Mouse (Mus musculus) thymus, adult 2 months (tissue): ENCODE data around the gene Trat1. TPM values are rescaled to one million over a fixed set of nuclear protein-coding genes. Genes with fewer than 3 reads are reported as not detected.
A peak's percentile ranks its signal among the peaks of the same experiment; 100 is the strongest.

ENCODE experiments used
- DNase-seq: peaks from one replicate; pipeline ENCODE4 v3.0.0; 2021
- H3K27ac ChIP-seq: fragments of 200-500 bp; 2 replicates; pipeline ENCODE4 v1.5.1; 2012; ENCODE audit warnings: low read length, control low read depth; ENCODE audit not compliant: control insufficient read depth, insufficient read depth
- H3K27me3 ChIP-seq: fragments of 200-500 bp; 2 replicates; pipeline ENCODE4 v1.6.1; 2012; ENCODE audit warnings: mild to moderate bottlenecking, low read length, moderate library complexity, mixed read lengths; ENCODE audit not compliant: control insufficient read depth, insufficient read depth
- H3K36me3 ChIP-seq: fragments of 200-500 bp; 2 replicates; pipeline ENCODE4 v1.6.1; 2012; ENCODE audit warnings: mild to moderate bottlenecking, low read length, moderate library complexity; ENCODE audit not compliant: control insufficient read depth, insufficient read depth
- H3K4me1 ChIP-seq: fragments of 200-500 bp; replicated peaks from 2 replicates; pipeline ENCODE4 v1.6.1; 2012; ENCODE audit warnings: low read length; ENCODE audit not compliant: control insufficient read depth, insufficient read depth
- H3K4me3 ChIP-seq: fragments of 200-500 bp; 2 replicates; pipeline ENCODE4 v1.5.1; 2012; ENCODE audit warnings: mild to moderate bottlenecking, low read length, control low read depth, moderate library complexity; ENCODE audit not compliant: control insufficient read depth, insufficient read depth
- CTCF ChIP-seq: fragments of 200-500 bp; IDR thresholded peaks from 2 replicates; pipeline ENCODE4 v1.5.1; 2012; ENCODE audit warnings: mild to moderate bottlenecking, control low read depth, low read length, moderate library complexity, borderline replicate concordance; ENCODE audit not compliant: control insufficient read depth, poor library complexity, insufficient read depth; ENCODE audit errors: extremely low read depth
- POLR2A ChIP-seq: fragments of 200-500 bp; IDR thresholded peaks from 2 replicates; pipeline ENCODE4 v1.6.1; 2012; ENCODE audit warnings: mild to moderate bottlenecking, low read length, control low read depth, moderate library complexity; ENCODE audit not compliant: control insufficient read depth, poor library complexity, insufficient read depth; ENCODE audit errors: extremely low read depth
- WGBS: fragments of 180-500 bp; shearing (Covaris S2); methylation state at CpG from one replicate; pipeline ENCODE4 v1.1.7; 2018; 5-methylcytosine and 5-hydroxymethylcytosine counted together
- polyA plus RNA-seq: library from polyadenylated mRNA; depleted of rRNA; stranded (reverse); fragments of >200 nt; gene quantifications from 2 replicates; pipeline ENCODE4 v1.2.3, GENCODE M21; 2012; rRNA removed

The Trat1 gene
- polyA plus RNA-seq = 25.5 and 34.4 TPM in 2 replicates

GRCm38 (mm10) chr16:48771971-48772445, at the start of gene Trat1:
Gene Trat1 (minus strand): TSS chr16:48772021.
- H3K27ac ChIP-seq = peak within 1 kb of the TSS; percentile 81
- H3K4me1 ChIP-seq = peaks cover 6% of the 10 kb centered on the region
- no peaks in the 10 kb centered on the region for H3K36me3 ChIP-seq
- WGBS = 20% methylated on average over 3 of the region's 3 CpGs
- DNase-seq = no peak
- no peaks in the 10 kb centered on the region for H3K27me3 ChIP-seq
- TF ChIP-seq CTCF = no peak
- no peak within 1 kb of the TSS for H3K4me3 ChIP-seq

GRCm38 (mm10) chr16:48818524-48818923, 46.7 kb upstream of the Trat1 start:
- no peak overlapping the region for H3K27ac ChIP-seq
- no peaks in the 10 kb centered on the region for H3K36me3 ChIP-seq
- TF ChIP-seq CTCF (no peak), POLR2A (no peak)
- H3K27me3 ChIP-seq = no peaks in the 10 kb centered on the region
- H3K4me1 ChIP-seq = no peaks in the 10 kb centered on the region
- 92% methylated on average over 6 of the region's 6 CpGs for WGBS
- no peak overlapping the region for H3K4me3 ChIP-seq
- DNase-seq = no peak

- H3K4me1 ChIP-seq = no peaks in the 10 kb centered on the region
- H3K4me3 ChIP-seq = no peak within 1 kb of the TSS
- no peak within 1 kb of the TSS for H3K27ac ChIP-seq
- no peaks in the 10 kb centered on the region for H3K36me3 ChIP-seq
- no peak for DNase-seq
- no peaks in the 10 kb centered on the region for H3K27me3 ChIP-seq
- no peak for TF ChIP-seq CTCF
- TF ChIP-seq POLR2A = no peak
- 100% methylated on average over 2 of the region's 2 CpGs for WGBS
These were observed 44.9 kb upstream of the Trat1 start, which contains the start of gene Retnlb for GRCm38 (mm10) chr16:48816695-48817094. Gene Retnlb (plus strand): TSS chr16:48816856.

- Histone ChIP-seq H3K27ac (no peak overlapping the region), H3K27me3 (no peaks in the 10 kb centered on the region), H3K4me1 (peaks cover 5% of the 10 kb centered on the region; the same call in 1 of the 2 replicates), H3K4me3 (no peak overlapping the region), H3K36me3 (no peaks in the 10 kb centered on the region)
- 57% methylated on average over 7 of the region's 7 CpGs for WGBS
- no peak for DNase-seq
- TF ChIP-seq POLR2A (no peak), CTCF (no peak)
These were observed 40.1 kb upstream of the Trat1 start for GRCm38 (mm10) chr16:48811881-48812436.

GRCm38 (mm10) chr16:48809374-48809773, 37.6 kb upstream of the Trat1 start:
- 26% methylated on average over 2 of the region's 2 CpGs for WGBS
- DNase-seq = peak; percentile 75
- peaks cover 5% of the 10 kb centered on the region; the same call in 1 of the 2 replicates for H3K4me1 ChIP-seq
- no peak for TF ChIP-seq POLR2A
- TF ChIP-seq CTCF = no peak
- no peaks in the 10 kb centered on the region for H3K36me3 ChIP-seq
- no peaks in the 10 kb centered on the region for H3K27me3 ChIP-seq
- H3K4me3 ChIP-seq = no peak overlapping the region
- no peak overlapping the region for H3K27ac ChIP-seq

GRCm38 (mm10) chr16:48806521-48806920, 34.7 kb upstream of the Trat1 start:
- Histone ChIP-seq H3K27ac (no peak overlapping the region), H3K4me3 (no peak overlapping the region), H3K36me3 (no peaks in the 10 kb centered on the region), H3K4me1 (peaks cover 5% of the 10 kb centered on the region; the same call in 1 of the 2 replicates), H3K27me3 (no peaks in the 10 kb centered on the region)
- WGBS = 4% methylated on average over 1 of the region's 1 CpGs
- DNase-seq = peak; percentile 14
- no peak for TF ChIP-seq POLR2A

GRCm38 (mm10) chr16:48805412-48805811, 33.6 kb upstream of the Trat1 start:
- Histone ChIP-seq H3K4me3 (no peak overlapping the region), H3K27me3 (no peaks in the 10 kb centered on the region), H3K27ac (no peak overlapping the region), H3K4me1 (peaks cover 7% of the 10 kb centered on the region; the same call in 1 of the 2 replicates), H3K36me3 (no peaks in the 10 kb centered on the region)
- DNase-seq = no peak
- TF ChIP-seq POLR2A (no peak), CTCF (no peak)
- 100% methylated on average over 1 of the region's 1 CpGs for WGBS
